Mouse (Mus musculus) gastrocnemius, postnatal 25 days (tissue): ENCODE measurements around the gene Necab2. TPM values are rescaled to one million over a fixed set of nuclear protein-coding genes. Genes with fewer than 3 reads are reported as not detected.
A peak's percentile ranks its signal among the peaks of the same experiment; 100 is the strongest.

ENCODE experiments used
- DNase-seq: peaks from one replicate; pipeline ENCODE4 v3.0.0; 2022
- long read RNA-seq, 2 experiments: library from polyadenylated mRNA; stranded (forward); transcript quantifications; one replicate each; pipeline ENCODE4 v2.0.0; 2021
- total RNA-seq, 2 experiments: library from RNA; stranded (reverse); gene quantifications; 1 replicate in 1 of 2; 2 replicates in 1 of 2; pipeline ENCODE4 v1.2.3; 2021

The Necab2 gene
- under 1 TPM; 0.13 to 0.18 TPM for total RNA-seq
- long read RNA-seq, experiment 1: 0 reads
- long read RNA-seq, experiment 2: 0 reads

DNA sequence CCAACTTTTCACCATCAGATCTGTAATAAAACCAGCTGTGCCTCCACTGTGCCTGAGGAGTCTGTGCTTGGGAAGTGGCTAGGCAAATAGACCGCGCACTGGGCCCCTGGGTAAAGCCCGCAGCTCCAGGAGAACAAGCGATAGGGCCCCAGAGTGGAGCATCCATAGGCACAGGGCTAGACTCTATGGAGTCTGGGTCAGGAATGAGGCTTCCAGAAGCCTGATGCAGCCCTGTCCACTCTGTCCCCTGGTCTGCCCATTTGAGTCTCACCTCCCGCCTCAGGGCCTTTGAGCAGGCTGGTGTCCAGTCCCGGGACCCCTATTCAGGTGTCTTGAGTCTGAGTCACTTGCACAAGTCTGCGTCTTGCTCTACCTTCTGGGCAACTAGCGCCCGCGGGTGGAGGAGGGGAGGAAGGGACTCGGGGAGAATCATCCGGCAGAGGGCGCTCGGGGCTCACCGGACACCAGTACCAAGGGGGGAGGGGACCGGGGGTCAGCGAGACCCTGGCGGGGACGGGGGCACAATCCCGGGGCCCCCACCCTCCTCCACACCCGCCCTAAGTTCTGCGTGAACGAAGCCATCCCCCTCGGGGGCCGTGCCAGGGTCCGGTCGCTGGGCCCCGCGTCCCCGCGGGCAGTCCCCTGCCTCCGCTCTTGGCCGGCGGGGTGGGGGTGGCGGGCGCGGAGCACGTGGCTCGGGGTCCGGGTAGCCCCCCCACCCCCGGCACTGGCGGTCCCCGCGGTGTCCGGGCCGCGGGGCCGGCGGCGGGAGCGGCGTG is at the start of gene Necab2:
TSS of gene Necab2 (plus strand) at position 509 of the 779 bp plus-strand sequence.
- DNase-seq: peak; percentile 66

DNA sequence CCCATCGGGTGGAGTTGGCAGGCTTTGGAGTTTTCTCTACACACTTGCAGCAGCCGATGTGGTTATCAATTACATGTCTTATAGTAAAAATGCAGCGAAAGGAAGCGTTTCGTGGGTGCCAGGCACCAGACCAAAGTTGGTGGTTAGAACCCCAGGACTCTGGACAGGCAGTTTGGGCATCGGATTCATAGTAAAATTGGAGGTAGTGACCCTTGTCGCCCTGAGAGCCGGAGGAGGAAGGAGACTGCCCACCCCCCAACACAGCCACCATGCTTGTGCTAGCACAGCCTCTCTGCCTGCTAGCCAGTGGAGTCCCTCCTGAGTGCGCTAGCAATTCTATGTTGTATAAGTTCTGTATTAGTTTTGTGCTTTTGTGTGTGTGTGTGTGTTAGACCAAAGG is 48.0 kb upstream of the Necab2 start:
- no peak for DNase-seq

DNA sequence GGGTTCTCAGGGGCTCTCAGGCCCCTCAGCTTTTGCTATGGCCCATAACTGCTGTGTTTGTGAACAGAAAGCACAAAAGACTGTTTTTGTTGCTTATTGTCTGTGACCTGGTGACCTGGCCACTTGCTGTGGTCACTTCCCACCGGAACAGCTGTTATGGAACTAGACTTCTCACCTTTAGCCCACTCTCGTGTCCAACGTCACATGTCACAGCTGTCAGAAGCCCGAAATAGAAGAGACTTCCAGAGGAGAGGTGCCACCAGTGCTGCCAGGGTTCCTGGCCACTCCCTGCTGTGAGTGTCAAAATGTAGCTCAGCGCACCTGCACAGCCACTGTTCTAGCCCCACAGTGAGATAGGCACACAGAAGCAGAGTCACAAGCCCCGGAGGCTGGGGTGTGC is 47.3 kb upstream of the Necab2 start:
- DNase-seq: peak; percentile 56

DNA sequence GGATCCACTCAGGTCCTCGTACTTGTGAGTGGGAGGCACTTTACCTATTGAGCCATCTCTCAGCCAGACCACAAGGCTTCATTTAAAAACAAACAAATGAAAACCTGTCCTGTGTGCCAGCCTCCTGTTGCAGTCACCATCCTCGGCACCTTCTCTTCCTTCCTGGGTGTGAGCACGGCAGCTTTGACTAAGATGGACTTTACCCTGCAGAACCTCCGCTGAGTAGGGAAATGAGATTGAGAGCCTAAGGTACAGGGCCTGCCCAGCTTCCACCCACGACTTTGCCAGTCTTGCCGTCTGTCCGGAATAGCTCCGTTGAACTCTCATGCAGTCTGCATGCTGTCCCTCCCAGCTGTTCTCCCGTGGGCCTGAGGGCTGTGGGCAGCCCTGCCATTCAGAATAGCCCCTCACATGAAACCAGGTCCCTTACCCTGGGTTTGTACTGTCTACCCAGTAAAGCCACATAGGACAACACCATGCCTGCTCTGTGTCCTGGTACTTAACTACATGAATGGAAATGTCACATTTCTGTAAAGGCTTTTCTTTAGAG is 46.3 kb upstream of the Necab2 start:
- DNase-seq: no peak

DNA sequence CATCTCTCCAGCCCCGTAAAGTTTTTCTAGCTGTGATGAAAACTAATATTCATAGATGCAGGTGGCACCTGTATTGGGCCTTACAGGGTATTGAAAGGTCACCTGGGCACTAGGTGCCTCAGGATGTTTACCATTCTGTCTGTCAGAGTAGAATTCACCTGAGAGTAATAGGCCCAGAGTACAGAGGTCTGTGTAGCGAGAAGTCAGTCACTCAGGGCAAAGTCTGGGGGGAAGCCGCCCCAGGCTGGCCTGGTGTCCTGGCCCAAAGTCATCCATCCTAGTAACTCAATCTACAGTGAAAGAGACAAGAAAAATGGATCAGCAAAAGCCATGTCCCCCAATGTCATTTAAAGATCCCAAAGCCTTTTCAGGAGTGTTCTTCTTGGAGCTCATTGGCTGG is 45.6 kb upstream of the Necab2 start:
- DNase-seq: no peak

DNA sequence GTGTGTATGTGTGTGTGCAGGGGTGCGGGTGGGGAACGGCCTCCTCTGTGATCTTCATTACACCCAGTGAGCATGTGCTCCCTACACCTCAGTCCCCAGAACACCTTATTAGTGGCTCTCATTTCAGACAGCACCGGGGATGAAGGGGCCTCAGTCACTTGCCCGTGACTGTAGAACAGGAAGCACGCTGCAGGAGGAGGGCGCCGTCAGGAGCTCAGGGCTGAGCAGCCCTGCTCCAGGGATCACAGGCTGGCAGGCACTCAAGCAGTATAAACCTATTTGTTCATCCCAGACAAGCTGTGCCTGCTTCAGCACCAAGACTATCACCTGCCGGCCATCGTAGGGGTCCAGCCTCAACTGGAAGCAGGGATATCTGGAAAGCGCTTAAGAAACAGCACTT is 42.6 kb upstream of the Necab2 start:
- no peak for DNase-seq

DNA sequence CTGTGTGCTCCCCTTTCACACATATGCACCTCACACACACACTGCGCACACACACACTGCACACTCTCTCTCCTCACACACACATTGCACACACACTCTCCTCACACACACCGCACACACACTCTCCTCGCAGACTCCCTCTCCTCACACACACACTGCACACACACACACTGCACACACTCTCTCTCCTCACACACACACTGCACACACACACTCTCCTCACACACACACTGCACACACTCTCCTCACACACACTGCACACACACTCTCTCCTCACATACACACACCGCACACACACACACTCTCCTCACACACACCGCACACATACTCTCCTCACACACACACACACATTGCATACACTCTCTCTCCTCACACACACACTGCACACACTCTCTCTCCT is 41.9 kb upstream of the Necab2 start:
- no peak for DNase-seq

DNA sequence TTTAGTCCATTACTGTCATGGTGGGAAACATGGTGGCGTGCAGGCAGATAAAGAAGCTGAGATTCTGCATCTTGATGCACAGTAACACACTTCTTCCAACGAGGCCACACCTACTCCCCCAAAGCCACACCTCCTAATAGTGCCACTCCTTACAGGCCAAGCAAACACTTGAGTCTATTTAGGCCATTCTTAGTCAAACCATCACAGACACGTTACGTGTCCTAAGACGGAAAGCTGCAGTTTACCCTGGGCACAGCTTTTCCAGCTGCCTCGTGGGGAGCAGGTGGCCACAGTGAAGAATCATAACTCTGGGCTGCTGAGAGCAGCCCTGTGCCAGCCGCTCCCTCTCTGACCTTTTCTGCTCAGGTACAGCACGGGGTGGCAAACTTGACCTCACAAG is 38.2 kb upstream of the Necab2 start:
- no peak for DNase-seq

DNA sequence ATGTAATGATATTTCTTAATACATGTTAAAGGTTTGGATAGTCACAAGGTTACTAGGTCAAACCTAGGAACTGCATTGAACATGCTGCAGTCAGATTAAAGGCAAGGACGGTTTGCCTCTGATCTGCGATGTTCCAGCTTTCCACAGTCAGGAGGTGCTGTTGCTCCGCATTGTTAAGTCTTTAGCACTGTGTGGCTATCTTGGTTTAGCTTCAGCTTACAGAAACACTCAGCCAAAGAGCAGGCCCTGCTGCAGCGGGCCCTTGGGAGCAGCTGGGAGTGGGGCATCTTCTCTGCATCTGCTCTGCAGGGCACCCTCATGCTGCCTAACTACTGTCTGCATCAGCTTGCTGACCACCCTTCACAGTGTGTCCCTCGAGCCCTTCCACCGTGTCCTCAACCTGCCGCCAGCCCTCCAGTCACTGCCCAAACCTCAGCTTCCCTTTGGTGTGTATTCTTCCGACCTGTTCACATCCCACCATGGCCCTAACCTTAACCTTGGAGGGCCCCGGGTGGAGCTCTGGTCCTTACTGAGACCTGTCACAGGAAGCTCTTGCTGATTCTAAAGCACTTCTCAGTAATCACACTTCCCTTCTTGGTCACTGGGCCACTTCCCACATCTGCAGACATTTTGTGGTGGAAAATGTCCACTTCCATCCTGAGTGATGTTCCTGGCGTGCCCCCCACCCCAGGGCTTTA is 34.3 kb upstream of the Necab2 start:
- DNase-seq: no peak

DNA sequence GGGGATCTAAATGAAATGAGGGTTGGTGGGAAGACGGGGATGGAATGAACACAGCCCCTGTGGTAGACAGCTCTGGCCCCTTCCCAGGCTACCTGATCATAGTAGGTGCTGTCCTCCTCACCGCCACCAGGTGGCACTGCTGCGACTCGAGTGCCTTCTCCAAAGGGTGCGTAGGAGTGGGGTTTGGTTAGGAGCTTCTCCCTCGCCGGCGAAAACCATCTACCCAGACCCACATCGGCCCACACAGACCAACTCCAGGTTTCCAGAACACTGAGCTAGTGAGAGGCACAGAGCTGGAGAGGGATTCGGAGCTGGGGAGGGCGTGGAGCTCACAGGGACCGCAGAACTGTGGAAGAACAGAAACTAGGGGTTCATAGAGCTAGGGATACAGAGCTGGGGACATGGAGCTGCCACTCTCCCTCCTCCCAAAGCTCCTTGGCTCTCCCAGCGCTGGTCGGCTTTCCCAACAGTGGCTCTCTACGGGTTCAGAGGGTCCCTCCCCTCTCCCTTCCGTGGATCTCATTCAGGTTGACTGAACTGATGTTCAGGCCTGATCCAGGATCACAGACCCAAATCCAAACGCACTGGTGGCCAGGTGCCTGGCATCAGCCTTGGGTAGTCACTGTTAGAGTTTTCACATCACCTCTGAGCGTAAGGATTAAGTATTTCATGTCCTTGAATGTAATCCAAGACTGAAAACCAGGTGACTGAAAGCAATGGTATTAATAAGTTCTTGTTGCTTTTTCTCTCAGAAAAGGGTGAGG is 33.6 kb upstream of the Necab2 start:
- peak; percentile 44 for DNase-seq

DNA sequence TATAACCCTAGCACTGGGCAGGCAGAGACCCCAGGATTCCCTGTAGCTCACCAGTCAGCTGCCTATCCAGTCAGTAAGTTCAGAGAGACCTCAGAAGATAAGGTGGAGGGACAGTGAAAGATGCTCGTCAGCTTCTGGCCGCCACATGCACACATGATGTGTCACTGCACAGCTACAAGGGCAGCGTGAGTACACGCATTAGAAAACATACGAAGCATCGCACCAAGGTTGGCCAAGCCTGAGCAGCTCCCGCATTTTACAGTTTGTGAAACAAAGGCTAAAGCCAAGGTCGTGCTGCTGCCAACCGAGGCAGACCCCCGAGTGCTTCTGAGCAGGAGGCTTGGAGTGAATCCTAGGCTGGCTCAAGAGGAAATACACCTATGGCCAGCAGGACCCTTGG is 32.9 kb upstream of the Necab2 start:
- no peak for DNase-seq

DNA sequence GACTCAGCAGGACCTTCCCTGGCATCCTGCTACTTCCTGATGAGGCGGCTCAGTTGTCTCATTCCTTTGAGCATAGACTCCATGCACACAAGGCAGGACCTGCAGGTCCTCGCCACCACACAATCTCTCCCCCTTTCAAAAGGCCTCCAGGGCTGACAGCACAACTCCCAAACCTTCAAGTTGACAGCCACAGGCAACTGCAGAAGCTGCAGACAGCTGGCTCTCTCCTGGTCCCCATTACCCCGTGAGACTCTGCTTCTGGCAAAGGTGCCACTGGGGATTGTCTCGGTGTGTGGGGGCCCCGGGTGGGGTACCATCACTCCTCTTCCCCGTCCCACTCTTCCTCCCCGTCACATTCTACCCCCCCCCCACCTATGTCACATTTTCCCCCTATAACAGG is 26.2 kb upstream of the Necab2 start:
- DNase-seq: no peak

DNA sequence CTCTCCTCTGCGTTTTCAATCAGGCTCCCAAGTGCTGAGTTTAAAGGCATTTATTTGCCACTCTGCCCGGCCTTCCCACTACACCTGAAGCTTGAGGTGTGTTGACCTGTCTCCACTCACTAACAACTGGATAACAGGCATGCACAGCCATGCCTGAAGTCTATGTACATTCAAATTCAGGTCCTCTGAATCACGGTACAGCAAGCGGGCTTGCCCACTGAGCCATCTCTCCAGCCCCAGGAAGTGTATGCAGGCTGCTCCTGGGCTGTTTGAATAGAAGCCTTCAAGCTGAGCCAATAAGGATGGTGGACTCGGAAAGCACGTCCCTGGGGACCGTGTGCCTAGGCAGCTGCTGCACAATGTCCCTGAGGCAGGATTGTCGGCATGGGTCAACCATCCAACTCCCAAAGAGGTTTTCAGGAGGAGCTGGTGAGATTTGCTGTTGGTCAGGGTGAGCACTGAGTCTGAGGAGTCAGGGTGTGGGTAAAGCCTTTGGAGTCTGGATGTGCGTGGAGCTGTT is 24.9 kb upstream of the Necab2 start:
- no peak for DNase-seq

DNA sequence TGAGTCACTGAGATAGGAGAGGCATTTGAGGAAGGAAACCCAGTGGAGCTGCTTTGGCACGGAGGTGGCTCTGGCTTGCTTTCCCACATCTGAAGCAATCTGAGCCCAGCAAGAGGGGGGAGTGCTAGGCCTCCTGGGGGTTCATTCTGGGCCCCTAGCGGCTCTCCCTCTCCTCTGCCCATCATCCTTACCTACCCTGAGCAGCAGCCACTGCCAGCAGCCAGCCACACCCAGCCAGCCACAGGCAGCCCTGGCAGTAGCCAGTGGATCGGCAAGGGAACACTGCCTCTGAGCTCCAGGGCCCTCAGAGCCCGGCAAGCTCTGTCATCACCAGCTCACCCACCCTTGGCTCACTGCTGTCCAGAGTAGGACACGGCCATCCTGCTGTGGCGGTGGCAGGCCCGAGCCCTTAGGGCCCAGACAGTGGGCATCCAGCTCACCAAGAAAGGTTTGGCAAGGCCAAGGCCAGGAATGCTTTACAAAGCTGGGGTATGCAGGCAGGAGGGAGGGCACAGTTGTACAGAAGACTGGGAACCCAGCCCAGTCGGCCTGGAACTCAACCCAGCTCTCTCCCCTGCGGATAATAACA is 24.3 kb upstream of the Necab2 start:
- peak; percentile 42 for DNase-seq

DNA sequence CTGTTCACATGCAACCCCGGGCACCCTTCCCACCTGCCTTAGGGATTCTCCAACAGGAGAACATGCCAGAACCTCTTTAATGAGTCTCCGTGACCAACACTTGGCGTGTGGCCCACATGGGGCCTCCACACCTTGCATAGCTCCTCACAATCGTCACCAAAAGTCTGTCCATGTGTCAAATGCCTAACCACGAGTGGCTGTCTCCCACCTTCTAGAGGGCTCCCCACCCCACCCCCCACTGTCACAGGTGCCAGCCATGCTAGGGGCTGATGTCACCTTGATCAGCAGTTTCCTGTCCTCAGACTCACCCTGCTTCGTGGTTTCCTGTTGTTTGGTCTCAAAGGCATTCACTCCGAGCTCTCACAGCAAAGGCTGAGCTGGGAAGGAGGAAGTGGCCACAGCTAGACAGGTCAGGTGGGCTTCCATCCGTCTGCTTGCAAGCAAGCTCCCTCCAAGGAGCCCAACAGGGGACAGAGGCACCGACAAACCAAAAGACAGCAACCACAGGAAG is 22.8 kb upstream of the Necab2 start:
- peak; percentile 51 for DNase-seq

DNA sequence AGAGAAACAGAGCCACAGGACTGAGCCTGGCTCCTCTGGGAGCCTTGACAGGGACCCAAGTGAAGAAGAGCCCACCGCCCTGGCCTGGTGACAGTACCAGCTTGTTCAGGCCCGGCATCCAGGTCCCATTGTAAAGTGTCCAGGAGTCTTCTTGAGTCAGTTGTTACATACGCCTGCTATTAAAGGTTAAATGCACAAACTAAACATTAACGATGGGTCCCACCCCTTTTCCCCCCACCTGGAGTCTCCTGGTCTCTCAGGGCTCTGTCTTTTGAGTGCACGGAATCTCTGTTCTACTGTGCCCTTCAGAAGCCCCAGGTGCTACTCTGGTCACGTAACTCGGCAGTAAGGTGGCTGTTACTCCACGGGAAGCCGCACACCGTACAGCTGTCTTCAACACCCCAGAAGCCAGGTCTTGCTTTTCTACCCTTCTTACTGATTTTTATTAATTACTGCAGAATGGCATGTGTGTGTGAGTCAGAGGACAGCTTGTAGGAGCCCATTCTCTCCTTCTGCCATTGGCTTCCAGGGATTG is 22.3 kb upstream of the Necab2 start:
- no peak for DNase-seq

DNA sequence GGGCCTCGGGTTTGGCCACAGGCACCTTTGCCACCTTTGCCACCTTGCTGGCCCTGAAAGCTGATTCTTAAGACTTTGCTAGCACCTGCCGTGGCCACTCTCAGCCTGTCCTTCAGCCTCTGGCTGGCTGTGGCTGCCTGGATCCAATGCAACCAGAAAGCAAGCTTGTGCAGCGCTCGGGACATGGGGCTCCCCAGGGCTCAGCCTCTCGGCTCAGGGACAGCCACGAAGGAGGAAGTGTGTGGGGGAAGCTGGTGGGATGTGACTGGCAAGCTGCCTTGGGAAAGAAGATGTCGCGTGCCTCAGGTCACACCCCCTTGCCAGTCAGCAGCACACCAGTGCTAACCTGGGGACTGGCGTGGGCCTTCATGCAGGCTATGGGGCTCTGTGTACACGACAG is 21.8 kb upstream of the Necab2 start:
- DNase-seq: no peak

DNA sequence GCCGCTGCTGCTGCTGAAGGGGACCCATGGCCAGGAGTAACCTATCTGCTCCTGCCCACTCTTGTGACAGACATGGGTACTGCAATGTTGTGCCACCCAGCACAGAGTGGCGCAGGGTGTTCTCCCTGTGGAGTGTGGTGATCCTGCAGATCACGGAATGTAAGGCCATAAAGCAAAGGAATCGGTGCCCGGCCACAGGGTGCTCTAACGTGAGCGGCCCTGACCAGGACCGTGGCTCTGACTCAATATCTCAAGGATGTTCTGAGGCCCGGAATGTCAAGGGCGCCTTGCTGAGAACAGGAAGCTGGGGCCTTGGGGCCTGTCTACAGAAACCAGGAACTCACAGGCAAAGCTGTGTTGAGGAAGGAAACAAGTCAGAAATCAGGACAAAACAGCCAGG is 21.0 kb upstream of the Necab2 start:
- DNase-seq: peak; percentile 53

DNA sequence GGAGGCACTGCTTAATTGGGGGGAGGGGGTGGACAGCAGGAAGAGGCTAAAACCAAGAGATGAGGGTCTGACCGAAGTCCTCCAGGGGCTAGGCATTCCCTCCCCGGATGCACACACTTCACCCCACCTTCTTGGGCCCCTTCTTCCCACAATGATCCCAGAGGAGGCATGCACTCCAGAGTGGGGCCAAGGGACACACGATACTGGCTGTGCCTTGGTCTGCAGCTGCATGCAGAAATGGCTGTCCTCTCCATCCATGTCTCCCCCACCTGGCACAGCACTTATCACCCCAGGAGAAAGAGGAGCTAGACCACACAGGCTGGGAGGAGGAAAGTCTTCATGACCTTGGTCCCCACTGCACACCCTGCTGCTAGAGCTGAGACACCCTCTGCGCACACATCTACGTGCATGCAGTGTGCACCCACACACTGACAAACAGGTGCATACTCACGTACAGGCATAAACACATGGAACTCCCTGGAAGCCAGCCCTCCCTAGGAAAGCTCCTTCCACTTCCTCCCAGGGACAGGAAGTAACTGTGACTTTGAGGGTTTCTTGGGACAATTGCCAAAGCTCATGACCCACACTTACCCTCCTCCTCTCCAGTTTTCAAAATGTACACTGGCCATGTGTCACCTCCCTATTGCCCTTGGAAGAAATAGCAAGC is 20.3 kb upstream of the Necab2 start:
- no peak for DNase-seq

DNA sequence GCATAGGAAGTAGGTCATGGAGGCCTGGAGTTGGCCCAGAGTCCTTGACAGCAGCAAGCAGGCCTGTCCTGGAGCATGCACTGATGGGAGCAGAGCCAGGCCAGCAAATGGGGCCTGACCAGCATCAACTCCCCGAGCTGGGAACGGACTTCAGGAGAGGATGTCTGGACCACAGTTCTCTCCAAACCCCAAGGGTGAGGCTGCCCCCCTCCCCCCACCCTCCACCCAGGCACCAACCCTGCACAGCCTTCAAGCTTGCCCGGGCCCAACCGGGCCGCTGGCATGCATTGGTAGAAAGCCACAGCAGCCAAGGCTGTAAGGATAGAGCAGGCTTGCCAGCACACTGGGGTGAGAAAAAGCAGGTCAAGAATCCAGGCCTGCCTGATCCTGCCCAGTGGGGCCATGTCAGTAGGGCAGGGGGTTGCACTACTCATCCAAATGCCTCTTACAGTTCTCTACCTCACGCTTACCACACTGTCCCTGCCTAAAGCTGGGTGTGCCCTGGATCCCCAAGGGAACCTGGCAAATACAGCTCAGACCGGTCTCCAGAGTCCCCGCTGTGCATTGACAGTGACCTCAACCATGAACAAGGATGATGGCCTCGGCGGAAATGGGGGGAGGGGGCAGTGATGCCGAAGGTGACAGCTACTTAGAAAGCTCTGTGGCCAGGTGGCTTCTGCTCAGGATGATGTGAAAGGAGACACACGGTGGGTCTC is 18.7 kb upstream of the Necab2 start:
- DNase-seq: no peak
